Mouse (Mus musculus) ES-Bruce4 (cell line): ENCODE measurements around the gene Sept9.

Source experiments
- CTCF ChIP-seq: IDR thresholded peaks from one replicate; pipeline ENCODE4 v1.8.1; 2011; ENCODE audit warnings: low read depth, low read length
- EP300 ChIP-seq: IDR thresholded peaks from 2 replicates; pipeline ENCODE4 v1.6.1; 2011; ENCODE audit warnings: low read depth, low read length; ENCODE audit not compliant: insufficient read depth
- POLR2A ChIP-seq: IDR thresholded peaks from one replicate; pipeline ENCODE4 v1.8.1; 2011; ENCODE audit warnings: low read length; ENCODE audit not compliant: insufficient read depth

DNA sequence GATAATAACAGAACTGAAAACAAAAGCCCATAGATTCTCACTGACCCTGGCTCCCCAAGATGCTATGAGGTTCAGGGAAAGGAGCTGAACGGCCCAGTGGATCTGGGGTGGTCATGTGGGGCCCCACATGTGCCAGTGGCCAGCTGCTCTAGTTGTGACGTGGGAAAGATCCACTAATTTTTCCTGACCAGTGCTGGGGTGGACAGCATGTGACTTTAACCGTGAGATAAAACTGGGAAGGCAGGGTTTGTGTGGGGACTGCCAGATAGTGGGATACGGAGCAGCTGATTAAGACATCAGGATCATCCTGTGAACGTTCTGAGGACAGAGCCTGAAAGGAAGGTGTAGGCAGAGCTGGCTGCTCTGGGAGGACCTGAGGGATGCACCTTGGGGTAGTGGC lies 48.1 kb downstream of the Sept9 start:
- TF ChIP-seq CTCF (no peak), POLR2A (no peak), EP300 (no peak)
